Mouse (Mus musculus) cerebellum, adult 8-10 months (tissue): ENCODE data around the gene Mefv.
A peak's percentile ranks its signal among the peaks of the same experiment; 100 is the strongest.
"Not testable (repeated sequence)": the region's sequence is repeated elsewhere in the genome, so short reads cannot be mapped to it uniquely, and the experiment has no call there.

Source experiments
- DNase-seq: peaks from one replicate; pipeline ENCODE4 v3.0.0; 2022

The Mefv gene

DNA sequence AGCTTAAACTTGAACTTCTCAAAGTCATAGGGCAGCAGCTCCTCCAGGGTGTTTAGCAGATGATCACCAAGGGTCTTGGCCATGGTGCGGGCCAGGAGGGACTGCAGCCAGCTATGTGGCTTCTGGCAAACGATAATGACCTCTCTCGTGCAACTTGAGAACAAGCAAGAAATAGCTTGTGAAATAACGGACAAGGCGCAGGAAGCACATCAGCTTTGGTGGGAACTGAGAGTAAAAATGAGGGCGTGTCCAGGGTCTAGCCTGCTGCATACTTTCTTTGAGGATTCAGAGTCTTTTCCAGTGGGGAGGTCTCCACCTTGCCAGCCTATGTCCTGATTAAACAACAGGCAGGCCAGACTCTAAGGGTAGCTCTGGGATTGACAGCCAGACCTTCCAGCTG is at the start of gene Mefv:
Mefv (minus strand) TSS at position 118 of the 400 bp plus-strand sequence.
- no peak for DNase-seq

DNA sequence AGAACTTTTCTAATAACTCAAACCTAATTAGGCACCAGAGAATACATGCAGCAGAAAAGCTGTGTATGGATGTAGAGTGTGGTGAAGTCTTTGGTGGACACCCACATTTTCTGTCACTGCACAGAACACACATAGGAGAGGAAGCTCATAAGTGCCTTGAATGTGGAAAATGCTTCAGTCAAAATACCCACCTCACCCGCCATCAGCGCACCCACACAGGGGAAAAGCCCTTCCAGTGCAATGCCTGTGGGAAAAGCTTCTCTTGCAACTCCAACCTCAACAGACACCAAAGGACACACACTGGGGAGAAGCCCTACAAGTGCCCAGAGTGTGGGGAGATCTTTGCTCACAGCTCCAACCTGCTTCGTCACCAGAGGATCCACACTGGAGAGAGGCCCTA is 31.1 kb upstream of the Mefv start:
- no peak for DNase-seq

DNA sequence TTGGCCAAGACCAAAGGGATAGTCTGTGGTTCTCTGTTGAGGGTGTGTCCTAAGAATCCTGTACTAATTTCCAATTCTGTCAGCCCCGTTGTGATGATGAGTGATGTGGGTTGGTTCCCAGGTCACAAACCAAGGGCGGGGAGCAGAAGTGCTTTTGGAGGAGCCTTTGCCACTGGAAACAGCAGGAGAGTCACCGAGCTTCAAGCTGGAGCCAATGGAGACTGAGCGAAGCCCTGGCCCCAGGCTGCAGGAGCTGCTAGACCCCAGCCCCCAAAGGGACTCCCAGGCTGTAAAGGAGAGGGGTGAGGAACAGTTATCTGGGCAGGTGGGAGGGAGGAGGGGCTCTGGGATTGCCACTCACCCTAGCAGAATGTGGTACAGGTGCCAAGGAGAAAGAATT is 27.8 kb upstream of the Mefv start:
- no peak for DNase-seq

DNA sequence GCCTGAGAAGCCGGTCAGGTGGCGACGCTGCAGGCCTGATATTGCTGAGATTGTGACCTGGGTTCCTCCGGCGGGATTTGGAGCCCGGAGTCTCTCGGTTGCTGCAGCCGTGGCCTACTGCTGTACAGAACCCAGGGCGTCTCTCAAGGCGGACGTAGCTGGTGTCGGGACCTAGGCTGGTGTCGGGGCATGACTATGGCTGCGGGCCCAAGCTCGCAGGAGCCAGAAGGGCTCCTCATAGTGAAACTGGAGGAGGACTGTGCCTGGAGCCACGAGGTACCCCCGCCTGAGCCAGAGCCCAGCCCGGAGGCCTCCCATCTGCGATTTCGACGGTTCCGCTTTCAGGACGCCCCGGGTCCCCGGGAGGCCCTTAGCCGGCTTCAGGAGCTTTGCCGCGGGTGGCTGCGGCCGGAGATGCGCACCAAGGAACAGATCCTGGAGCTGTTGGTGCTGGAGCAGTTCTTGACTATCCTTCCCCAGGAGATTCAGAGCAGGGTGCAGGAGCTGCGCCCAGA is 26.3 kb upstream of the Mefv start:
- DNase-seq = no peak

GRCm38 (mm10) chr16:3743503-3744185 is 25.7 kb upstream of the Mefv start, which contains the start of gene Zfp263:
Gene Zfp263, plus strand, starts transcription at chr16:3744093.
- peak; percentile 92 for DNase-seq

DNA sequence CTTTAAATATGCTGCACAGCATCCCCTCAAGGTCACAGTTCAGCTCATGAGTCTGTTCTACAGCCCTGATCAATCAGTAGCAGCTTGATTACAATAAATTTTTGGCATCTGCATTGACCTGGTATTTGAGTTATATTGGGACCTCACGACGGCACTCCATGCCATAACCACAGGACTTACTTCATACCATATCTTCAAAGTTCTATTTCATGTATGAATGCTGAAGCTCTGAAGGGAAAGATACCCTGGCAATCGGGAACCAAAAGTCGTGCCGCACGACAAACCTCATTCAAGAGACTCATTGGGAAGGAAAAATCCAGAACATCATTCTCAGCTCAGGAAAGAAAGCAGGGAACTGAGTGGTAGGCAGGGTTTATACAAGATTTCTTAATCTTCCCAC is 24.6 kb upstream of the Mefv start:
- no peak for DNase-seq

GRCm38 (mm10) chr16:3733198-3733732 is 15.4 kb upstream of the Mefv start:
- DNase-seq = no peak

DNA sequence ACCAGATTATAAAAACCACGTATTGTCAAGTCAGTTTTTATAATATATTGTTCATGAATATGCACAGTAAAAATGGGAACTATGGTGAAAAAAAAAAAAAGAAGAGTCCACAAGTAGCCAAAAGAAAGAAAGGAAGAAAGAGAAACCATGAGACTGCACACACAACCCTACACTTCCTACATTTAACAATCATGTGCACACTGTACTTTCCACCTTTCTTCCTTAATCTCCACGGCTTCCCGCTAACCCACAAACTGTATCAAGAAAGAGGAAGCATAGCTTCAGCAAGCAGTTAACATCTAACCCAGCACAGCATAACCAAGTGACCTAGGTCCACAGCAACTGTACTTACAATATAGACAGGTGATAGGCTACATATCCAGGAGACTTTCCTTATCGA is 14.7 kb upstream of the Mefv start:
- no peak for DNase-seq

DNA sequence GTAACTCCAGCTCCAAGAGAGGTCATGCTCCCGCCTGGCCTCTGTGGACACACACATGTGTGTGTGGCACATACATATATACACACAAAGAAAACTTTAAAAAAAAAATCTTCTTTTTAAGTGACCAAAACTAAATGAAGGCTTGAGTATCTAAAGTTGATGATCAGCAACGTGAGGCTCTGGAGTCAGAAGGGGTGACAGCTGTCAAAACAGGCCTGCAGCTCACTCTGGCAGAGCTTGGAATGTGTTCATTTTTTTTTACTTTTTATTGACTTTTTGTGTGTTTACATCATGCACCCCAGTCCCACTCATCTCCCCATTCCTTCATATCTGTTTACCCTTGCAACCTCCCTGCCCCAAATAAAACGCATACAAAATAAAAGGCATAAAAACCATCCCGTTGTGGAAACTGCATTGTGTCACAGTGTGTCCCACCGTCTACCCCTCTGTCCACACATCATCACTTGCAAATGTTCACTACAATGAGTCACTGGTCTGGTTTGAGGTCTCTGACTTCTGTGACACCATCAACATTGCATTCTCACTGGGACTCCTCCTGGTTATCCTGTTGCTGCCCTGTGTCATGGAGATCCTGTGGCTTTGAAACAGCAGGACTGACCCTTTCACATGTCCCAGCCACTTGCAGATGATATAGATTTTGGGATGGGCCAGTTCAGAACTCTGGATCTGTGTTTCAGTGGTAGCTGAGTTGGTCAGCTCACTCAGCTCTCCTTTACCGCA is 10.3 kb upstream of the Mefv start:
- no peak for DNase-seq

DNA sequence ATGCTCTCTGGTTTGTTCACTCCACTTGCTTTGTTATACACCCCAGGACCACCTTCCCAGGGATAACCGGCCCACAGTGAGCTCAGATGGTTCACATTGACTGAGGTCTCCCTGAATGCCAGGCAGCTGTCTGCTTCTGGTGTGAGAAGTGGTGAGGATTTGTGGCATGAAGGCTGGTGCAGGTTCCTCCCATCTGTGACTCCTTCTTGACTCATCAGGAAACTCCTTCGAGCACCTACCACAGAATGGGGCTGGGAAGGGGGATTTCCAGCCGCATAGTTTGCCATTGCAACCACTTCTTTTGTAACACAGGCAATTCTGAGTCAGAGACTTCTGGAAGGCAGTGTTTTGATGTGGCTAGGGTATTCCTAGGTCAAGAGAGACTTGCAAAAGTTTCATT is 5.3 kb upstream of the Mefv start:
- DNase-seq = no peak

GRCm38 (mm10) chr16:3714731-3715130 is 3.2 kb downstream of the Mefv start:
- no peak for DNase-seq

DNA sequence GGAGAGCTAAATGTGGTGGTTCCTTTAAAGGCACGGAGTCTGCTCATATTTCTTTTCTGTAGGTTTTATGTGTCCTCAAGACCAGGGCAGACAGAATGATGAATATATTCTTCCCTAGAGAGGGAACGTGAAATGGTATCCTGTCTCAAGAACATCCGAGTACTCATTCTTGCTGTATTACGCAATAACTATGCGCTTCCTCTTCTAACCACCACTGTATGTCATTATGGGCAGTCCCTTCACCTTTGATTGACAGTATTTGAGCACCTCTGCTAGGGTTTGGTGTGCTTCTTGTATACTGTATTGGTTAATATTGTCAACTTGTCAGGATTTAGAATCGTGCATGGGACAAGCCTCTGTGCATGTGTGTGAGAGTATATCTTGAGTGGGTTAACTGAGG is 11.2 kb downstream of the Mefv start:
- no peak for DNase-seq

GRCm38 (mm10) chr16:3700893-3701292 is 17.0 kb downstream of the Mefv start:
- no peak for DNase-seq

DNA sequence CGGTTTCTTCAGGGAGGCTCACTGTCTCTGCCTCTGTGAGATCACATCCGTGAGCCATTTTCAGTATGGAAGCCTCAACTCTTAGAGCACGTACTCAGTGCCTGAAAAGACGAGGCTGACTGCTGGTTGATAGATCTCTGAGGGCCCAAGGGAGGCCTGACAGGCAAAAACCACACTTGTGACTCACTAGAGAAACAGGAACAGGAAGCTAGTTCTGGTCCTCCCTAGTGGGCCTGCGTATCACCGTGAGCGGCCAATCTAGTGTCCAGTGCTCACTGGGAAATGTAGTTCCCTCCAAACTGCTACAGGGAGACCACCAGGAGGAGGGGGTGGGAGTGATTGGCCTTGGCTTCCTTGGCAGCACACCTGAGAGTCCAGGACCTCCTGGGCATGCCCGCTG is 18.6 kb downstream of the Mefv start:
- no peak for DNase-seq

DNA sequence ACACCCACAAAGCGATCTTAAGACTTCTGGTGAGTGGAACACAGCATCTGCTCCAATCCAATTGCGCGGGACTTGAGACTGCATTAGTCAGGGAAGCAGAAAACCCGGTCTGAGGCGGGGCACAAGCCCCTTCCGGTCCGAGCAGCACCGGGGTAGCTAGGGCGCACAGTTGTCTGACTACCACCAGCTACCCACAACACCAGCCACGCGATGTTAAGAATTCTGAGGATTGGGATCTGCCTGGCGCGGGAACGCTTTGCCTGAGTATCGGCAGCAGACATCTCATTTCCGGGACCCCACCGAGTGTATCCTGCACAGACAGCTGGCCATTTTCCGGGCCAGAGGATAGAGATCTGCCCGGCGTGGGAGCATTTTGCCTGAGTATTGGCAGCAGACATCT is 28.3 kb downstream of the Mefv start:
- not testable (repeated sequence) for DNase-seq
